Mouse (Mus musculus): ENCODE measurements around the gene Dpp7. TPM values are rescaled to one million over a fixed set of nuclear protein-coding genes. Genes with fewer than 3 reads are reported as not detected.

The Dpp7 gene
- polyA plus RNA-seq (2014; fragmentation: Illumina TruSeq; extraction: RNeasy Lipid Tissue Mini Kit (QIAGEN cat#74804)) = 6.6 TPM

DNA sequence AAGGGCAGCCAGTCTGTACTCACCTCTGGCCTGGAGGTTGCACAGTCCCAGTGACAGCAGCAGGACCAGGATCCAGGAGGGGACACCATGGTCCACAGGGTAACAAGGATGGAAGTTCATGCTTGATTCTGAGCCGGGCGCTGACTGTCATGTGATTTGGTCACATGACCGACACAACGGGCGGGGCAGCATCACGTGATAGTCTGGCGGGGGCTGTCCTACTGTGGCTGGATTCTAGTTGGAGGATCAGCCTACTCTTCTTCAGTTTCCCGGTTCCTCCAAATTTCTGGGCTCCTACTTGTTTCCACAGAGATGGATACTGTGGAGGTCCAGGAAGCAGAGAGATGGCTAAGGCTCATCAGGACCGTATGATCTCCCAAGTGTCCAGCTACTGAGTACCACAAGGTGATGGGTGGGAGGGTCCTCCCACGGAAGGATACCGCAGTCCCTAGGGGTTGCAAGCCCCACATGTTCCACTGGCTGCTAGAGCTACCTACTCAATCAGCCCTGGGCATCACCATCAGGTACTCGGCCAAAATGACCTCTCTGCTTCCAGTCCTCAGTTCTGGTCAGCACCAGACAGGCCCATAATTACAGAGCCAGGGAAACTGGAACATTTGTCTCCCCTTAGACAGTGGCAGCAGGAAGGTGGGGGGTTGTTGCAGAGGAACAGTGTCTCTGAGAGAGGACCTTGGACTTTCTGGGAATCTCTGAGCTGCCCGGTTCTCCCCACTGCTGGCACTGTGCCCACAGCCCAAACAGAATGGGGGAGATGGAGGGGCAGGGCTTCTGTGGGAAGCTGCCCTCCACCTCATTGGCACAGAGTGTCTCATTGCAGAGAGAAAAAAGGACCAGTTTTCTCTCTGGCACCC, at the start of gene Dpp7:
Gene Dpp7, minus strand, starts transcription at position 152 of the 872 bp plus-strand sequence.

DNA sequence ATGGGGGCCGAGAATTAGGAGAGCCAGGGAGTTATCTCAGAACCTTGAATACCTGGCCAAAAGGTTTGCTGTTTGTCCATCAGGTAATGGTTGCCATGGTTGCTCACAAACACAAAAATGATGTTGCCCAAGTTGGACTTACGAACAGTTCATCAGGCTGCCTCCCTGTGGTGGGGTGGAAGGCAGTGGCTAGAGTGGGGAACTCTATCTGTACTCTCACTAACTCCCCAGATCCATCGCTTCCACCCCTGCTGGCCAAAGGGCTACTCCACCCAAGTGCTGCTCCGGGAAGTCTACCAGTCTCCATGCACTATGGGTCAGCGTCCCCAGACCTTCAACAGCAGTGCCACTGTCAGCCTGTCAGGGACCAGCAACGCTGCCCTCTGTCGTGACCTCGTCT, 42.9 kb upstream of the Dpp7 start, which contains the start of gene Npdc1:
Gene Npdc1, plus strand, starts transcription at position 301 of the 400 bp plus-strand sequence.

DNA sequence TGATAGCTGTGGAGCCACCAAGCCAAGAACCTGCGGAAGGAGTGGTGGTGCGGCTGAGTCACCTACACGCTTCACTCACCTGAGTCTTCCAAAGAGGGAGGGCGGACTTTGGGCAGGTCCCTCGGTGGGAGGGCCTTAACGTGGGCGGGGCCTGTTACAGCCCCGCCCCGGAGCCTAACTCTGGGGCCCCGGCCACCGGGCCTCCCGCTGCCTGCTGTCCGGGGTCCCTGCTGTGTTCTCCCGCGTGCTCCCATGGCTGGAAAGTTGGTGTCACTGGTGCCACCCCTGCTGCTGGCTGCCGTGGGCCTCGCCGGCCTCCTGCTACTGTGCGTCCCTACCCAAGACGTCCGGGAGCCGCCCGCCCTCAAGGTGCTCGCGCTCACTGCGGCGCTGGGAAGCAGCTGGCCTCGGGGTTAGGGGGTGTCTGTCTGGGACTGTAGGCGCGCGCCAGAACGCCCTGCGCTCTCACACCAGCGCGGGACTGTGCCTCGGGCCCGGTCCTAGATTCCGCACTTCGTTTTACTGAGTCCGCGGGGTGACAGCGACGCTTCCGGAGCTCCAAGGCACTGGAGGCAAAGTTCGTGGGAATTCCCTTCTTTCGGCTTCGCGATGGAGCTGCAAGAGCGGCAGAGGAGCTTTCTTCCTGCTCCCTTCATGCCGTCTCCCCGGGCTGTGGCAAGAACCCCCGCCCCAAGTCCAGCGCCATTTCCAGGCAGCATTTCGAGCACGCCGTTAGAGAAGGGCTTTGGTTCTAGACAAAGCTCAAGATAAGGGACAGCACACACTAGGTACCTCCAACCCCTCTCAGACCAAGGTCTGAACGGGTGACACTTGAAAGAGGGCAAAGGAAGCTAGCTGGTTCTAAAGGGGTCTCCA, 39.8 kb upstream of the Dpp7 start, which contains the start of gene Entpd2:
Gene Entpd2, plus strand, starts transcription at position 154 of the 876 bp plus-strand sequence.

DNA sequence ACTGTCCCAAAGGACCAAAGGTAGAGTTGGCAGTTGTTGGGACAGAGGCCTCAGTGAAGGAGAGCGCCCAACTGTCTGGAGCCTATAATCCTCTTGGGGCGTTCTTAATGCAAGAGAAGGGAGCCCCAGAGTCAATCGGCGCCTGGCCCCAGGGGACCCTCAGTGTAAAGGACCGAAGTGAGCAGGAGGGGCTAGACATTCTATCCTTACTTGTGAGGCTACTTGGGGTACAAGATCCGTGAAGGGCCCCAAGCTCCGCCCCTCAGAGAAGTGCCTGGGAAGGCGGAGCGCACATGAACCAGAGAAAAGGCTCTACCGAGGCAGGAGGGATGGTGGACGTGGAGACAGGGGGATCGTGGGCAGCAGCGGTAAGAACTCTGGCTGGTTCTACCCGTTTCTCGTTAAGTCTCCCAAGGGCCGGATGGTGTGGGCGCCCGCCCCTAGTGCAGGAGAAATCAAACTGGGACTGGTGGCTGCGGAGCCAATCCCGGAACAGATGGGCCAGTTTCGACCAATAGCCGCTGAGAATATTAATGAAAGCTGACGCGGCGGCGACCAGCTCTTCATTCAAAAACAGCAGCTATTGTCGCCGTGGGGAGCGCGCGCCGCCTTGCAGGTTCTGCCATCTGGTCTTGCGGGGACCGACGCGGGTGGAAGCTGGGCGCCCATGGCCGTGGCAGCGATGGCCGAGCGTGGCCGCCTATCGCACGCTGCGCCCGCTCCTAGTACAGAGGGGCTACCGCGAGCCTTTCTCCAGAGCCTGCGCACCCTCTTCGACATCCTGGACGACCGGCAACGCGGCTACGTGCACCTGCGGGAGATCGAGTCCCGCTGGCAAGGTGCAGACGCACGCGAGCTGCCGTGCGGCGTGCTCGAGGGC, 15.8 kb upstream of the Dpp7 start, which contains the start of gene Sapcd2:
Gene Sapcd2, plus strand, starts transcription at position 558 of the 880 bp plus-strand sequence.

DNA sequence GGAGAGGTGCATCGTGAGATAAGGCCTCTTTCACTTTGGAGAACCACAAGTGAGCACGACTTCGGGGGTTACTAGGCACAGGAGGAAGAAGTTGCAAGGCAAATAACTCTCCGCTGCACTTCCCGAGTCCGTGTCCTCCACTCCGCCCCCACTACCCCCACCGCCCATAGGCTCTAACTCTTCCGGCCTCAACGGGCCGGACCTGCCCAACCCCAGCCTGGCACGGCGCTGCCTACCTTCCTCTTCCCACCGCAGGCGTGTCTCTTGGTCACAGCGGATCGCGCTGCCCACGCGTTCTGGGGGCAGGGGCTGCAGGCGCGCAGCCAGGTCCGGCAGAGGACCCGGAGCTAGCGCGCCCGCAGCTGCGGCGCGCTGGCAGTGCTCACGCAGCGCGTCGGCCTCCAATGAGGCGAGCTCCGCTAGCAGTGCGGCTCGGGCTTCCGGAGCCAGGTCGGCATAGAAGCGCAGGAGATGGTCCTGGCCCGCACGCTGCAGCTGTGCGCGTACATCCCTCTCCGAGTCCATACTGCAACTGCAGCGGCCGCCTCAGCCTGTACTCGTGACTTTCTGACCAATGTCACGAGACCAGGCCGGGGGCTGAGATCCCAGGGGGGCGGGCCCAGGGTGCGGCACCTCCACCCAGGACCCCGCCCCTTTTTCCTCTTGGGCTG, 9.1 kb upstream of the Dpp7 start, which contains the start of gene Uap1l1:
Gene Uap1l1, minus strand, starts transcription at position 592 of the 671 bp plus-strand sequence.

DNA sequence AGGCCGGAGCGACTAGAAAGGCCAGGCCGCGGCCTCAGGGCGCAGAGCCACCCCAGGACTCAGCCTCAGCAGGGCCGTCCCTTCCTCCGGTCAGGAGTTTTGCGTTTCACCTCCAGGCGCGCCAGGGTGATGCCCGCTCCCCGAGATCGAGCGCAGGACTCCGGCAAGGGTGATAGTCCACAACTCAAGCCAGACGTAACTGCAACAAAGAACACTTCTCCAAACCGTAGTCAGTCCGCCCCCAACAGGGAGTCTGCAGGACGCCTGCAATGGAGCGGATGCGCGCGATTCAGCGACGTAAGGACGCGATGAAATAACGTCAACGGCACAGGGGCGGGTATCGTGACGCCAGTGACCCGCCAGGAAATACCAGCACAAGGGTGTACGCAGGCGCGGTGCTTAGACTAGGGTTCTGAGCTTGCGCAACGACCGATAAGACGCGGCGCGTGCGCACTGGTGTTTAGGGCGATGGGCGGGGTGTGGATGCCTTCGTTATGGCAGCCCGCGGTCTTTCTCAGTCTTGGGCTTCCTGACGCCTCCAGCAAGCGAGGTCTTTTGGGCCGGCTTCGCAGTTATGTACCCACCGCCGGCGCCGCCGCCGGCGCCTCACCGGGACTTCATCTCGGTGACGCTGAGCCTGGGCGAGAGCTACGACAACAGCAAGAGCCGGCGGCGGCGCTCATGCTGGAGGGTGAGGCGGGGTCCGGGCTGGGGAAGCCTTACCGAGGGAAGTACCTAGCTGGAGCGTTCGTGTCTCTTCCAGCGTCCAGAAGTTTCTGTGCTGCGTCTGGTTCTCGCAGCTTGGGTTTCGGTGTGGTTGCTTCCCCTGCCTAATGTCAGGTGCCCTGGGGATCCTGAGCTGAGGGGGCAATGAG, 23.6 kb downstream of the Dpp7 start, which contains the start of gene Man1b1:
Gene Man1b1, plus strand, starts transcription at position 53 of the 875 bp plus-strand sequence.

DNA sequence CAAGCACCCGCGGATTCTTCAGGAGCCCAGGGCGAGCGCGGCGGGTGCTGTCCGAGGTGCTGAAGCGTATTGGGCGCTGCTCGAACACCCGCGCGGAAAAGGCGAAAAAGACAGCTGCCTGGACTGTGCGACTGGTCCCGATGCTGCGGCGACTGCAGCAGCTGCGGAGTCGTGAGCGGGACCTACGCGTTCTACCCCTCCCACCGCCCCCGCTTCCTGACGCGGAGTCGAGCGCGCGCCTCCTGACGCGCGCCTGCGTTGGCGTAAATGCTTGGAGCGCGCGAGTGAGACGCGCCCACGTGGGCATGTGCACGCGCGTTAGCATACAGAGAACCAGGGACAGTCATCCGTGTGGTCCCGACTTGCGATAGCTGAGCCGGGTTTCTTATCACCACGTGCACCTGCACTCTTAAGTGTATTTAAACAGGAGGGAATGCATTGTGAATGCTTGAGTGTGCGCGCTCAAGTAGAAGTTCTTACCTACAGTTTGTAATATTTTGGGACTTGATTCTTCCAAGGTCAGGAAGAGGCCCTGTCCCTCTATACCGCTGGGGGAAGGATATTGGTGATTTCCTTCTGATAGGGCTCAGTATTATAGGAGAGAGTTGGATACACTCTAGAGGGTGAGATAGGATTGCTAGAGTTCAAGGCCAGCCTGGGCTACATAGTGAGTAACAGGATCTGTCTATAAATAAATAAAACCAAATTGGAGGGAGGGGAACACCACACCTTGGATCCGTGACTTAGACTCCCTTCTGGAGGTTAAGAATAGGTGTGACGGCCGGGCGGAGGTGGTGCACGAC, 37.0 kb downstream of the Dpp7 start, which contains the start of gene Grin1:
Gene Grin1, minus strand, starts transcription at position 217 of the 803 bp plus-strand sequence.

Other genes with a start within 250 kb of the Dpp7 start
- 4.8 TPM for gene Nrarp, start 175.6 kb downstream of the Dpp7 start, polyA plus RNA-seq (2014; fragmentation: Illumina TruSeq; extraction: RNeasy Lipid Tissue Mini Kit (QIAGEN cat#74804))
- 2.8 TPM for gene Tor4a, start 159.5 kb downstream of the Dpp7 start, polyA plus RNA-seq (2014; fragmentation: Illumina TruSeq; extraction: RNeasy Lipid Tissue Mini Kit (QIAGEN cat#74804))
- 4.4 TPM for gene Nelfb, start 144.9 kb downstream of the Dpp7 start, polyA plus RNA-seq (2014; fragmentation: Illumina TruSeq; extraction: RNeasy Lipid Tissue Mini Kit (QIAGEN cat#74804))
- not detected for gene Stpg3, start 141.7 kb downstream of the Dpp7 start, polyA plus RNA-seq (2014; fragmentation: Illumina TruSeq; extraction: RNeasy Lipid Tissue Mini Kit (QIAGEN cat#74804))
- not detected for gene Fam166a, start 137.6 kb downstream of the Dpp7 start, polyA plus RNA-seq (2014; fragmentation: Illumina TruSeq; extraction: RNeasy Lipid Tissue Mini Kit (QIAGEN cat#74804))
- gene Tubb4b, start 131.7 kb downstream of the Dpp7 start, polyA plus RNA-seq (2014; fragmentation: Illumina TruSeq; extraction: RNeasy Lipid Tissue Mini Kit (QIAGEN cat#74804)) = 43.8 TPM
- gene Slc34a3, start 122.0 kb downstream of the Dpp7 start, polyA plus RNA-seq (2014; fragmentation: Illumina TruSeq; extraction: RNeasy Lipid Tissue Mini Kit (QIAGEN cat#74804)) = not detected
- not detected for gene Rnf224, start 119.6 kb downstream of the Dpp7 start, polyA plus RNA-seq (2014; fragmentation: Illumina TruSeq; extraction: RNeasy Lipid Tissue Mini Kit (QIAGEN cat#74804))
- gene Rnf208, start 114.1 kb downstream of the Dpp7 start, polyA plus RNA-seq (2014; fragmentation: Illumina TruSeq; extraction: RNeasy Lipid Tissue Mini Kit (QIAGEN cat#74804)) = not detected
- gene Cysrt1, start 113.9 kb downstream of the Dpp7 start, polyA plus RNA-seq (2014; fragmentation: Illumina TruSeq; extraction: RNeasy Lipid Tissue Mini Kit (QIAGEN cat#74804)) = not detected
- gene AL732309.1, start 109.5 kb downstream of the Dpp7 start, polyA plus RNA-seq (2014; fragmentation: Illumina TruSeq; extraction: RNeasy Lipid Tissue Mini Kit (QIAGEN cat#74804)) = 0.83 TPM
- not detected for gene Tmem203, start 100.9 kb downstream of the Dpp7 start, polyA plus RNA-seq (2014; fragmentation: Illumina TruSeq; extraction: RNeasy Lipid Tissue Mini Kit (QIAGEN cat#74804))
- 0.31 TPM for gene Tprn, start 93.7 kb downstream of the Dpp7 start, polyA plus RNA-seq (2014; fragmentation: Illumina TruSeq; extraction: RNeasy Lipid Tissue Mini Kit (QIAGEN cat#74804))
- gene Ssna1, start 83.9 kb downstream of the Dpp7 start, polyA plus RNA-seq (2014; fragmentation: Illumina TruSeq; extraction: RNeasy Lipid Tissue Mini Kit (QIAGEN cat#74804)) = 0.80 TPM
- 7.8 TPM for gene Anapc2, start 83.9 kb downstream of the Dpp7 start, polyA plus RNA-seq (2014; fragmentation: Illumina TruSeq; extraction: RNeasy Lipid Tissue Mini Kit (QIAGEN cat#74804))
- not detected for gene Tmem210, start 68.2 kb downstream of the Dpp7 start, polyA plus RNA-seq (2014; fragmentation: Illumina TruSeq; extraction: RNeasy Lipid Tissue Mini Kit (QIAGEN cat#74804))
- gene Lrrc26, start 66.4 kb downstream of the Dpp7 start, polyA plus RNA-seq (2014; fragmentation: Illumina TruSeq; extraction: RNeasy Lipid Tissue Mini Kit (QIAGEN cat#74804)) = not detected
- gene Grin1, start 37.2 kb downstream of the Dpp7 start, polyA plus RNA-seq (2014; fragmentation: Illumina TruSeq; extraction: RNeasy Lipid Tissue Mini Kit (QIAGEN cat#74804)) = not detected
- 19.7 TPM for gene Man1b1, start 24.0 kb downstream of the Dpp7 start, polyA plus RNA-seq (2014; fragmentation: Illumina TruSeq; extraction: RNeasy Lipid Tissue Mini Kit (QIAGEN cat#74804))
- gene Uap1l1, start 9.3 kb upstream of the Dpp7 start, polyA plus RNA-seq (2014; fragmentation: Illumina TruSeq; extraction: RNeasy Lipid Tissue Mini Kit (QIAGEN cat#74804)) = 0.60 TPM
- gene Sapcd2, start 16.0 kb upstream of the Dpp7 start, polyA plus RNA-seq (2014; fragmentation: Illumina TruSeq; extraction: RNeasy Lipid Tissue Mini Kit (QIAGEN cat#74804)) = 0.17 TPM
- gene Entpd2, start 39.5 kb upstream of the Dpp7 start, polyA plus RNA-seq (2014; fragmentation: Illumina TruSeq; extraction: RNeasy Lipid Tissue Mini Kit (QIAGEN cat#74804)) = 0.34 TPM
- 15.0 TPM for gene Npdc1, start 43.0 kb upstream of the Dpp7 start, polyA plus RNA-seq (2014; fragmentation: Illumina TruSeq; extraction: RNeasy Lipid Tissue Mini Kit (QIAGEN cat#74804))
- gene Fut7, start 66.9 kb upstream of the Dpp7 start, polyA plus RNA-seq (2014; fragmentation: Illumina TruSeq; extraction: RNeasy Lipid Tissue Mini Kit (QIAGEN cat#74804)) = not detected
- 0.77 TPM for gene Abca2, start 72.3 kb upstream of the Dpp7 start, polyA plus RNA-seq (2014; fragmentation: Illumina TruSeq; extraction: RNeasy Lipid Tissue Mini Kit (QIAGEN cat#74804))
- not detected for gene Clic3, start 100.5 kb upstream of the Dpp7 start, polyA plus RNA-seq (2014; fragmentation: Illumina TruSeq; extraction: RNeasy Lipid Tissue Mini Kit (QIAGEN cat#74804))
- gene Paxx, start 104.7 kb upstream of the Dpp7 start, polyA plus RNA-seq (2014; fragmentation: Illumina TruSeq; extraction: RNeasy Lipid Tissue Mini Kit (QIAGEN cat#74804)) = 2.4 TPM
- not detected for gene Ptgds, start 113.7 kb upstream of the Dpp7 start, polyA plus RNA-seq (2014; fragmentation: Illumina TruSeq; extraction: RNeasy Lipid Tissue Mini Kit (QIAGEN cat#74804))
- not detected for gene Lcn12, start 137.6 kb upstream of the Dpp7 start, polyA plus RNA-seq (2014; fragmentation: Illumina TruSeq; extraction: RNeasy Lipid Tissue Mini Kit (QIAGEN cat#74804))
- 0.37 TPM for gene Fbxw5, start 144.4 kb upstream of the Dpp7 start, polyA plus RNA-seq (2014; fragmentation: Illumina TruSeq; extraction: RNeasy Lipid Tissue Mini Kit (QIAGEN cat#74804))
- gene C8g, start 145.4 kb upstream of the Dpp7 start, polyA plus RNA-seq (2014; fragmentation: Illumina TruSeq; extraction: RNeasy Lipid Tissue Mini Kit (QIAGEN cat#74804)) = not detected
- gene Traf2, start 190.6 kb upstream of the Dpp7 start, polyA plus RNA-seq (2014; fragmentation: Illumina TruSeq; extraction: RNeasy Lipid Tissue Mini Kit (QIAGEN cat#74804)) = 0.66 TPM
- gene Edf1, start 201.5 kb upstream of the Dpp7 start, polyA plus RNA-seq (2014; fragmentation: Illumina TruSeq; extraction: RNeasy Lipid Tissue Mini Kit (QIAGEN cat#74804)) = 2.4 TPM
- not detected for gene Mamdc4, start 218.5 kb upstream of the Dpp7 start, polyA plus RNA-seq (2014; fragmentation: Illumina TruSeq; extraction: RNeasy Lipid Tissue Mini Kit (QIAGEN cat#74804))
- gene Phpt1, start 218.9 kb upstream of the Dpp7 start, polyA plus RNA-seq (2014; fragmentation: Illumina TruSeq; extraction: RNeasy Lipid Tissue Mini Kit (QIAGEN cat#74804)) = 1.1 TPM
- not detected for gene Ajm1, start 225.4 kb upstream of the Dpp7 start, polyA plus RNA-seq (2014; fragmentation: Illumina TruSeq; extraction: RNeasy Lipid Tissue Mini Kit (QIAGEN cat#74804))

All from ovary, adult 10 weeks (tissue).